Mouse (Mus musculus) lung, postnatal 0 days (tissue): ENCODE results near the gene Psmd8. TPM values are rescaled to one million over a fixed set of nuclear protein-coding genes. Genes with fewer than 3 reads are reported as not detected.

Experiments used
- ATAC-seq: fragments of 200-750 bp; cut with Nextera tagmentation; 2 replicates; pipeline ENCODE4 v1.8.0; 2017; ENCODE audit warnings: moderate library complexity
- DNase-seq: peaks from one replicate; pipeline ENCODE4 v3.0.0-alpha.2; 2016; ENCODE audit warnings: low spot score
- H3K27ac ChIP-seq: fragments of 300-500 bp; sonication (generic); 2 replicates; pipeline ENCODE4 v1.5.1; 2014; ENCODE audit warnings: antibody characterized with exemption, mild to moderate bottlenecking, low read length, mixed read lengths
- H3K27me3 ChIP-seq: fragments of 300-500 bp; sonication (generic); replicated peaks from 2 replicates; pipeline ENCODE4 v1.6.1; 2014; ENCODE audit warnings: low read length, mixed read lengths; ENCODE audit not compliant: insufficient read depth
- H3K36me3 ChIP-seq: fragments of 300-500 bp; sonication (generic); 2 replicates; pipeline ENCODE4 v1.6.1; 2014; ENCODE audit warnings: low read length, mixed read lengths; ENCODE audit not compliant: insufficient read depth
- H3K4me1 ChIP-seq: fragments of 300-500 bp; sonication (generic); 2 replicates; pipeline ENCODE4 v1.6.1; 2014; ENCODE audit warnings: antibody characterized with exemption, low read depth, low read length, mixed read lengths; ENCODE audit not compliant: insufficient read depth
- H3K4me2 ChIP-seq: fragments of 300-500 bp; sonication (generic); replicated peaks from 2 replicates; pipeline ENCODE4 v1.6.1; 2014; ENCODE audit warnings: low read depth, mild to moderate bottlenecking, low read length, moderate library complexity, mixed read lengths
- H3K4me3 ChIP-seq: fragments of 300-500 bp; sonication (generic); 2 replicates; pipeline ENCODE4 v1.5.1; 2014; ENCODE audit warnings: low read depth, low read length
- H3K9ac ChIP-seq: fragments of 300-500 bp; sonication (generic); replicated peaks from 2 replicates; pipeline ENCODE4 v1.6.1; 2014; ENCODE audit warnings: low read depth, mild to moderate bottlenecking
- H3K9me3 ChIP-seq: fragments of 300-500 bp; sonication (generic); 2 replicates; pipeline ENCODE4 v1.6.1; 2016; ENCODE audit warnings: low read length, mixed read lengths
- CTCF ChIP-seq: IDR thresholded peaks from 2 replicates; pipeline ENCODE4 v1.5.1; 2016; ENCODE audit warnings: antibody characterized with exemption, mild to moderate bottlenecking
- EP300 ChIP-seq: IDR thresholded peaks from 2 replicates; pipeline ENCODE4 v1.6.1; 2016; ENCODE audit warnings: antibody characterized with exemption, mild to moderate bottlenecking, control low read depth
- WGBS: fragments of 180-500 bp; shearing (Covaris S2); extraction: QIAGEN DNeasy Blood & Tissue Kit; methylation state at CpG from one replicate; pipeline ENCODE4 v1.1.7; 2014; 5-methylcytosine and 5-hydroxymethylcytosine counted together
- polyA plus RNA-seq: library from polyadenylated mRNA; unstranded; fragments of >200 nt; fragmentation: Nextera tagmentation; extraction: Ambion mirVana; gene quantifications from 2 replicates; pipeline ENCODE4 v1.2.1, GENCODE M21; 2015

Psmd8 gene
- polyA plus RNA-seq, 1 experiment from 2014 or later, result 250 TPM

GRCm38 (mm10) chr7:29170066-29170754 lies 10.3 kb downstream of the Psmd8 start, which contains the start of the genes Ggn and Spred3:
Gene Ggn, plus strand, starts transcription at chr7:29170210.
Gene Spred3, minus strand, starts transcription at chr7:29170411.
- Histone ChIP-seq H3K4me1 (peaks cover 11% of the 10 kb centered on the region), H3K4me2 (peak within 1 kb of the TSS; percentile 71), H3K36me3 (peaks cover 16% of the 10 kb centered on the region; the same call in 1 of the 2 replicates), H3K27ac (no peak within 1 kb of the TSS), H3K4me3 (peak within 1 kb of the TSS; percentile 44), H3K9ac (0 out of 2 replicates have a peak within 1 kb of the TSS, but pooled peaks have one; percentile 9), H3K9me3 (no peaks in the 10 kb centered on the region), H3K27me3 (peaks cover 16% of the 10 kb centered on the region)
- peak; percentile 91 for DNase-seq
- WGBS, result under 1% methylated on average over 30 of the region's 30 CpGs
- ATAC-seq, result peak; percentile 72
- no peak for TF ChIP-seq EP300
- TF ChIP-seq CTCF, result no peak

- ATAC-seq, result peak; percentile 77
- H3K36me3 ChIP-seq, result peaks cover 8% of the 10 kb centered on the region; the same call in 1 of the 2 replicates
- H3K4me3 ChIP-seq, result peak overlapping the region; percentile 44
- 0% methylated on average over 29 of the region's 39 CpGs for WGBS
- H3K27ac ChIP-seq, result no peak overlapping the region
- H3K4me1 ChIP-seq, result peaks cover 11% of the 10 kb centered on the region
- no peak for TF ChIP-seq EP300
- TF ChIP-seq CTCF, result no peak
- no peaks in the 10 kb centered on the region for H3K9me3 ChIP-seq
- peaks cover 16% of the 10 kb centered on the region for H3K27me3 ChIP-seq
- peak overlapping the region; percentile 71 for H3K4me2 ChIP-seq
- DNase-seq, result peak; percentile 85
- H3K9ac ChIP-seq, result no peak overlapping the region
These were observed 11.1 kb downstream of the Psmd8 start for GRCm38 (mm10) chr7:29169231-29170065.

GRCm38 (mm10) chr7:29168791-29169230 lies 11.7 kb downstream of the Psmd8 start:
- 3% methylated on average over 13 of the region's 14 CpGs for WGBS
- Histone ChIP-seq H3K27me3 (peaks cover 16% of the 10 kb centered on the region), H3K9me3 (no peaks in the 10 kb centered on the region), H3K4me1 (peaks cover 11% of the 10 kb centered on the region), H3K36me3 (peaks cover 5% of the 10 kb centered on the region; the same call in 1 of the 2 replicates), H3K4me3 (peak overlapping the region; percentile 44; the same call in 1 of the 2 replicates), H3K27ac (no peak overlapping the region), H3K9ac (no peak overlapping the region), H3K4me2 (peak overlapping the region; percentile 71)
- DNase-seq (no peak), ATAC-seq (no peak)
- TF ChIP-seq CTCF (no peak), EP300 (no peak)

GRCm38 (mm10) chr7:29168121-29168695 lies 12.3 kb downstream of the Psmd8 start:
- Histone ChIP-seq H3K9me3 (no peaks in the 10 kb centered on the region), H3K27me3 (peaks cover 12% of the 10 kb centered on the region), H3K27ac (no peak overlapping the region), H3K36me3 (no peaks in the 10 kb centered on the region), H3K4me2 (peak overlapping the region; percentile 71; the same call in 1 of the 2 replicates), H3K4me3 (no peak overlapping the region), H3K9ac (no peak overlapping the region), H3K4me1 (peaks cover 11% of the 10 kb centered on the region)
- TF ChIP-seq EP300 (no peak), CTCF (no peak)
- DNase-seq (peak; percentile 18), ATAC-seq (no peak)
- 15% methylated on average over 8 of the region's 10 CpGs for WGBS

- H3K36me3 ChIP-seq, result no peaks in the 10 kb centered on the region
- H3K4me3 ChIP-seq, result no peak overlapping the region
- no peak overlapping the region for H3K4me2 ChIP-seq
- no peak overlapping the region for H3K27ac ChIP-seq
- ATAC-seq (no peak), DNase-seq (no peak)
- peaks cover 7% of the 10 kb centered on the region for H3K27me3 ChIP-seq
- no peaks in the 10 kb centered on the region for H3K9me3 ChIP-seq
- TF ChIP-seq EP300 (no peak), CTCF (no peak)
- peaks cover 11% of the 10 kb centered on the region for H3K4me1 ChIP-seq
- no peak overlapping the region for H3K9ac ChIP-seq
- 22% methylated on average over 9 of the region's 19 CpGs for WGBS
These were observed 12.8 kb downstream of the Psmd8 start for GRCm38 (mm10) chr7:29167656-29168055.
